Mouse (Mus musculus) olfactory bulb, adult 2 months (tissue): ENCODE data around the gene Zfp143.

Experiments
- CTCF ChIP-seq: fragments of 200-500 bp; IDR thresholded peaks from 2 replicates; pipeline ENCODE4 v1.5.1; 2012; ENCODE audit warnings: low read depth, mild to moderate bottlenecking, low read length, moderate library complexity; ENCODE audit not compliant: insufficient read depth
- POLR2A ChIP-seq: fragments of 200-500 bp; IDR thresholded peaks from 2 replicates; pipeline ENCODE4 v1.6.1; 2012; ENCODE audit warnings: mild to moderate bottlenecking, low read depth, low read length, moderate library complexity; ENCODE audit not compliant: insufficient read depth

DNA sequence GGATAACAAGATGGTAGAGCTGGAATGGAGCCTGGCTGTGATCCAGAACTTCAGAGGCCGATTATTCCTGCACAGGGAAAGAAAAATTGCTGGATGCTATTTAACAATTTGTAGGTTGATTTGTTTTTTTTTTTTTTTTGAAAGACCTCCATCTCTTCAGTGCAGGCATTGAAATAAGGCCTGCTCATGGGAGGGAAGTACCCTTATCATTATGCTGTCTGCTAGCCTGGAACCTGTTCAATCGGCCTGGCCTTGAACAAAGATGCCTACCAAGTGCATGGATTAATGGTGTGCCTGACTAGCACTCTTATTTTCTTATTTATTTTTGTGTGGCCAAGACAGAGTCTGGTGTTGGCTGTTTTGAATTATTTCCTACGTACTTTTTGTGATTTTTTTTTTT is 30.7 kb upstream of the Zfp143 start:
- no peak for TF ChIP-seq POLR2A
- TF ChIP-seq CTCF = no peak
